Mouse (Mus musculus): ENCODE measurements around the gene Hmces.

DNA sequence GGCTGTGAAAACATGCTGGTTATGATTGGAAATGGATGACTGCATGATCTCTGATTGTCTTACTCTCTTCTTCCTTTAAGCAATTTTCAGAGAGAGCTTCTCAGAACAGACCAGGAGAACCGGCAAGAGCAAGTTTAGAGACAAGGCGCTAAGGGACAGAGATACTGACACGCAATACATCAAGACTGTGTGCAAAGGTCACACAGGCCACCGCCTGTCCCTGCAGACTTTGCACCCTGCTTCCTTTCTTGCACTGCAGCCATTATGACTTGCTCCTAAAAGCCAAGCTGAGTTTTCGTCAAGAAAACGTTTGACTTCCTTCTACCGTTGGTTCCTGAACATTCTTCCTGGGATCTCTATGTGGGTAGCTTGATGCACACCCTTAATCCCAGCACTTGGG is 38.2 kb upstream of the Hmces start:
- no peak for TF ChIP-seq GATA1 (IDR thresholded peaks at IDR 0.05; ENCODE audit: low read length)
- no peak for TF ChIP-seq TAL1 (IDR thresholded peaks at IDR 0.05; ENCODE audit: low read length)

Measured in erythroblast, embryonic 14.5 days (primary cell).